In genomic region chr1:18057003-18057402, GRCm38 (mm10) we compare ENCODE assay signal across 7 mouse cellular contexts.
DNase-seq lines count a peak whose midpoint lies in the region; ATAC-seq and TF ChIP-seq lines count a peak whose summit lies in the region.
"Not testable (repeated sequence)": the region's sequence is repeated elsewhere in the genome, so short reads cannot be mapped to it uniquely, and the experiment has no call there.

No protein-coding gene starts in this region.

- H3K4me3 ChIP-seq in cortical plate, adult 2 months (ENCODE audit: insufficient read depth, low read length) = peak overlapping the region; percentile 61; the same call in 1 of the 2 replicates
- peak overlapping the region; percentile 67 for H3K4me3 ChIP-seq in forebrain, embryonic 10.5 days
- peak overlapping the region; percentile 61 for H3K4me3 ChIP-seq in heart, embryonic 13.5 days
- H3K4me3 ChIP-seq in hindbrain, embryonic 16.5 days (ENCODE audit: low read length) = peak overlapping the region; percentile 76
- peak overlapping the region; percentile 71 for H3K4me3 ChIP-seq in midbrain, embryonic 10.5 days
- peak overlapping the region; percentile 64 for H3K4me3 ChIP-seq in neural tube, embryonic 13.5 days

- H3K27ac ChIP-seq in cortical plate, adult 2 months (ENCODE audit: insufficient read depth, low read length); forebrain, embryonic 10.5 days; heart, embryonic 13.5 days (replicated peaks); hindbrain, embryonic 16.5 days (ENCODE audit: low read depth, low read length); midbrain, embryonic 10.5 days (replicated peaks); neural tube, embryonic 13.5 days (replicated peaks): not testable (repeated sequence)

- 6% methylated on average over 11 of the region's 11 CpGs for WGBS in forebrain, embryonic 10.5 days
- 10% methylated on average over 11 of the region's 11 CpGs for whole genome bisulfite sequencing in heart, embryonic 13.5 days
- WGBS in hindbrain, embryonic 16.5 days = 10% methylated on average over 11 of the region's 11 CpGs
- 9% methylated on average over 11 of the region's 11 CpGs for WGBS in midbrain, embryonic 10.5 days
- WGBS in neural tube, embryonic 13.5 days = 6% methylated on average over 11 of the region's 11 CpGs

- TF ChIP-seq CTCF in cortical plate, adult 2 months (IDR thresholded peaks at IDR 0.05; ENCODE audit: extremely low read depth, insufficient read depth, low read length) = not testable (repeated sequence)

- intact Hi-C loops in left cerebral cortex, postnatal 4 days (cut with DNase I) = not testable (repeated sequence)

- not testable (repeated sequence) for TF ChIP-seq POLR2A in cortical plate, adult 2 months (IDR thresholded peaks at IDR 0.05; ENCODE audit: extremely low read depth, insufficient read depth, low read length)

- H3K4me1 ChIP-seq in cortical plate, adult 2 months (ENCODE audit: control insufficient read depth, insufficient read depth, low read length); hindbrain, embryonic 16.5 days (ENCODE audit: control insufficient read depth, insufficient read depth, low read depth, low read length): not testable (repeated sequence)
- peaks cover 26% of the 10 kb centered on the region for H3K4me1 ChIP-seq in forebrain, embryonic 10.5 days
- H3K4me1 ChIP-seq in heart, embryonic 13.5 days = peaks cover 12% of the 10 kb centered on the region
- peaks cover 21% of the 10 kb centered on the region for H3K4me1 ChIP-seq in midbrain, embryonic 10.5 days
- peaks cover 17% of the 10 kb centered on the region for H3K4me1 ChIP-seq in neural tube, embryonic 13.5 days (replicated peaks)

- peak overlapping the region; percentile 98 for H3K4me2 ChIP-seq in heart, embryonic 13.5 days
- H3K4me2 ChIP-seq in hindbrain, embryonic 16.5 days (ENCODE audit: low read length) = peak overlapping the region; percentile 92
- peak overlapping the region; percentile 89 for H3K4me2 ChIP-seq in neural tube, embryonic 13.5 days

- H3K36me3 ChIP-seq in forebrain, embryonic 10.5 days (replicated peaks); heart, embryonic 13.5 days; hindbrain, embryonic 16.5 days (ENCODE audit: control insufficient read depth, insufficient read depth, low read length); midbrain, embryonic 10.5 days; neural tube, embryonic 13.5 days: not testable (repeated sequence)

- not testable (repeated sequence) for H3K9me3 ChIP-seq in forebrain, embryonic 10.5 days; heart, embryonic 13.5 days; hindbrain, embryonic 16.5 days (ENCODE audit: control insufficient read depth, low read length); midbrain, embryonic 10.5 days (replicated peaks); neural tube, embryonic 13.5 days

- peak; percentile 16 for DNase-seq in forebrain, embryonic 10.5 days (ENCODE audit: extremely low spot score, low spot score)
- peak; percentile 3 for DNase-seq in left cerebral cortex, postnatal 4 days
- DNase-seq in midbrain, embryonic 10.5 days (ENCODE audit: low spot score) = peak; percentile 19

- not testable (repeated sequence) for ATAC-seq in heart, embryonic 13.5 days (ENCODE audit: extremely low read depth, insufficient number of reproducible peaks, low FRiP score, low TSS enrichment); hindbrain, embryonic 16.5 days; neural tube, embryonic 13.5 days (ENCODE audit: low read depth)

- H3K9ac ChIP-seq in heart, embryonic 13.5 days; neural tube, embryonic 13.5 days: not testable (repeated sequence)
- H3K9ac ChIP-seq in hindbrain, embryonic 16.5 days (ENCODE audit: low read depth, low read length) = peak overlapping the region; percentile 89

- H3K27me3 ChIP-seq in forebrain, embryonic 10.5 days (ENCODE audit: poor library complexity, severe bottlenecking) = peaks cover 58% of the 10 kb centered on the region
- H3K27me3 ChIP-seq in heart, embryonic 13.5 days (replicated peaks) = peaks cover 64% of the 10 kb centered on the region
- H3K27me3 ChIP-seq in hindbrain, embryonic 16.5 days (replicated peaks; ENCODE audit: control insufficient read depth, insufficient read depth, low read length) = not testable (repeated sequence)
- peaks cover 58% of the 10 kb centered on the region for H3K27me3 ChIP-seq in midbrain, embryonic 10.5 days (ENCODE audit: low read depth, poor library complexity, severe bottlenecking)
- peaks cover 67% of the 10 kb centered on the region for H3K27me3 ChIP-seq in neural tube, embryonic 13.5 days
